Mouse (Mus musculus) lung, postnatal 36 days (tissue): ENCODE results near the gene Map2k5.

Experiments used
- DNase-seq: peaks from one replicate; pipeline ENCODE4 v3.0.0; 2022; ENCODE audit warnings: mixed read lengths

Map2k5 gene

DNA sequence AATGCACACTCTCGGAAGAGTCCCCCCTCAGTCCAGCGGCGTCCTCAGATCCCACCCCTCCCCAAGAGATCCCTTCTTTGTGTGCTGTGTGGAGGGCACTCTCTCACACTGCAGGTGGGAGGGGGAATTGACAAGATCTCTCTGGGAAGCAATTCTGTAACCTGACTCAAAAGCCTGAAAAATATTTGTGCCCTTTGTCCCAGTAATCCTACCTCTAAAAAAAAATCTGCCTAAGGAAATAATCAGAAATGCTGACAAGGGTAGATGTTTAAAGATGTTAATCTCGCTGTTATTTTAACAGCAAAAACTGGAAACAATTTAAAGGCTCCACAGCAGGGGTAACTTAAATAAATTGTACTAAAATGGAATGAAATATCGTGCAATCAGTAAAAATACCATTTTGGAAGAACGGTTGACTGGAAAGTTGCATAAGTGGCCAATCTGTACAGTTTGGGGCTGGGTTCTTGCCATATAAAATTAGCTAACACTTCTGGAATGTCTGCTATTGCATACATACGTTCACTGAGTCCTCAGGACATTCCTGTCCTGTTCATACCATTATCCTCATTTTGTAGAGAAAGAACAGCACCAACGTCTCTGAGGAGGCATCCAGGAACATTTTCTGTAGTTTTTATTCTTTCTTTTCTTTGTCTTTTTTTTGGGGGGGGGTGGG lies 255.4 kb downstream of the Map2k5 start:
- no peak for DNase-seq

DNA sequence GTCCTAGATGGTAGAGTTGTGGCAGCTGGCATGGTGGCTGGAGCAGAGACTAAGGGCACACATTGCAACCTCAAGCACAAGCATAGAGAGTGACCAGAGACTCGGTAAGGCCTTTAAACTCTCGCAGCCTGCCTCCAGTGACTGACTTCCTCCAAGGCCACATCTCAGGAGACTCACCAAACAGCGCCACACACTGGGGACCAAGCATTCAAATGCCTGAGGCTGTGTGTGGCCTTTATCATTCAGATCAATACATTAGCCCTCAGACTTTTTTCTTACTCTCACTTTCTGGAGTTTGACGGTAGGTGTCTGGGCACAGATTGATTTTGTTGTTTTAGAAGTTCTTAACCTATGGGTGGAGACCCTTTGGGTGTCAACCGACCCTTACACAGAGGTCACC lies 259.3 kb downstream of the Map2k5 start:
- DNase-seq, result no peak
